Mouse (Mus musculus): ENCODE results near the gene Nop53.

- TF ChIP-seq POLR2A (IDR thresholded peaks at IDR 0.05; ENCODE audit: low read depth, low read length) = no peak
- no peak for TF ChIP-seq CTCF (IDR thresholded peaks at IDR 0.05; ENCODE audit: extremely low read depth, insufficient read depth, insufficient read length, insufficient replicate concordance)
Measured at GRCm38 (mm10) chr7:15960691-15961090, 14.8 kb upstream of the Nop53 start.
